Mouse (Mus musculus) mouse trophoblast stem cell (cell line): ENCODE results near the gene Phtf2.

ENCODE experiments used
- in situ Hi-C, 2 experiments: fragments of 300-500 bp; cut with MseI, MboI; formaldehyde crosslinking; loops; 2 replicates in 1 of 2; 3 replicates in 1 of 2; pipeline ENCODE4 v1.15.1; 2025

The Phtf2 gene

DNA sequence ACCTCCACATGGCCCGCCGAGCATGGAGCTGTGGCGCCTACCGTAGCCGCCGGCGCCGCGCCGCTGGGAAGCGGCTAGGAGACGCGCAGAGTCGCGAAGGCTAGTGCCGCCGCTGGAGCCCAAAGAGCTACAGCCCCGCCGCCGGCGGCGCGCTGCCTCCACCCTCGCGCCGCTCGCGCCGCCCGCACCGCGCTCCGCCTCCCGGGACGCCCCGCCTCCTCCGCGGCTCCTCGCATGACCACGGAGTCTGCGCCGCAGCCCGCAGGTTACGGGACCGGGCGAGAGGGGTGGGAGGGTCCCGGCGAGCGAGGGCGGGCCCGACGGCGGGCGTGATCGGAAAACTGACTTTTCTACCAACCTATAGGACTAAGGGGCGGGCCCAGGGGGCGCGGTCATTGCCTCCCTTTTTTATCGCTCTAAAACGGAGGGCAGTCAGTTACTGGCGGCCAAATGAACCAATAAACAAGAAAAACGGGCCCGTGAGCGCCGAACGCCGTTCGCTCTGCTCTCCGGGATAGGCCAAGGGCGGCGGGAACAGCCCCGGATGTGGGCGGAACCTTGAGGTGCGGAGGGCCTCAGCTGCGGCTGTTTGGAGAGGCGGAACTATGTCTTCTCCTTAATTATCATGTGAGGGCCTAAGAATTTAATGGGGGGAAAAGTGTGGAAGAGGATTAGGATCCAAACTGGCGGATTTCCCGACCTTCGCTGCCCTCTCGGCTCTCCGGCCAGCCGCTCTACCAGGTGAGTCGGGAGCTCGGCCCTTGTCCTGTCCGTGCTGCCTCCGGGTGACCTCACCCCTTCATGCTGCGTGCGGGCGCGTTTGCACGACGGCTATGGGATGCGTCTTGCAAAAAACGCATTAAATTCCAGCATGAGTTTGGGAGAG lies at the start of gene Phtf2, which contains the start of gene Tmem60:
Gene Phtf2, minus strand, starts transcription at position 210 of the 886 bp plus-strand sequence.
Gene Tmem60, plus strand, starts transcription at position 277 of the 886 bp plus-strand sequence.
- in situ Hi-C loops = no loop called here

DNA sequence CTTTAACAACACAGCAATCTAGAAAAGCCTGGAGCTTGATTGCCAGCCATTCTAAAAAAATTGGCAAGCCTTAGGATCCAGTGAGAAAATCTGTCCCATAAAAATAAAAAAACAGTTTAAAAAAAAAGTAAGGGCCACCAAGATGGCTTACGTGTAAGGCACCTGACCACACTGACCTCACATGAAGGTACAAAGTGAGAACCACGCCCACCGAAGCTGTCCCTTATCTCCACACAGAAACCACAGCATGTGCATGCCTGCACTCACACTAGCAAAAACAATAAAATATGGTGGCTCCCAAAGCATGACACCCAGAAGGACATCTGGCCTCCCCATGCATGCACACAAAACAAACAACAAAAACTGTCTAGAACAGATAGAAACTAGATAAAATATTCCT lies 49.4 kb upstream of the Phtf2 start:
- in situ Hi-C loops = no loop called here

DNA sequence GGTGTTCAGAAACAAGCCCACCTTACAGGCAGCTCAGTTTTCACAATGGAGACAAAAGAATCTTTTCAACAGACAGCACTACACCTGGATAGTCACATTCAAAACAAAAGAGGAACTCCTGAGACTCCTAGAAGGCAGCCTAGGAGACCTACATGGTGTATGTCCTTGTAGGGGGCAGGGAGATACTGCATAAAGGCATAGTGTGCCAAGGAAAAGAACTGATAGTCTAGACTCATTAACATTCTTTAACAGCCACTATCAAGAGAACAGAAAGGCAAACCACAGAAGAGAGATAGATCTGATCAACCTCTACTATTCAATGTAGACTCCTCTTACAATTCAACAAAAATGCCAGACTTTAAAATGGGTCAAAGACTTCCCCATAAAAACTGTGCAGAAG lies 48.5 kb upstream of the Phtf2 start:
- in situ Hi-C loops = no loop called here

DNA sequence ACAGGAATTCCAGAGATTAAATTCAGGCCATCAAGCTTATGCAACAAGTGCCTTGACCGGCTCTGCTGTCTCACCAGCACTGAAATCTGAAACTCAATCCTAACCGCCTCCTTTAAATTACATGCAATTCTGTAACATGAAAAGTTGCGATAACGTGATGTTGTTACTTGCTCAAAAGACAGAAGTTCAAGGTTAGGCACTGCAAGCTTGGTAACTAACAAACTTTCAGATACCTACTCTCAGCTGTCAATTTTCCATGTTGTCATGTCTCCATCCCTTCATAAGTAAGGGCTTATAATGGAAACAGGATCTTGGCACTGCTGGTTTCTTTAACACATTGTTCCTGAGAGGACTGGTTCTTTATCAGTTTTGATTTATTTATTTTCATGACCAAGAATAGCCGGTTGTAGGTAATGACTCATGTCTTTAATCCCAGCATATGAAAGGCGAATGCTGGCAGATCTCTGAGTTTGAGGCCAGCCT lies 47.8 kb upstream of the Phtf2 start:
- in situ Hi-C loops = no loop called here

DNA sequence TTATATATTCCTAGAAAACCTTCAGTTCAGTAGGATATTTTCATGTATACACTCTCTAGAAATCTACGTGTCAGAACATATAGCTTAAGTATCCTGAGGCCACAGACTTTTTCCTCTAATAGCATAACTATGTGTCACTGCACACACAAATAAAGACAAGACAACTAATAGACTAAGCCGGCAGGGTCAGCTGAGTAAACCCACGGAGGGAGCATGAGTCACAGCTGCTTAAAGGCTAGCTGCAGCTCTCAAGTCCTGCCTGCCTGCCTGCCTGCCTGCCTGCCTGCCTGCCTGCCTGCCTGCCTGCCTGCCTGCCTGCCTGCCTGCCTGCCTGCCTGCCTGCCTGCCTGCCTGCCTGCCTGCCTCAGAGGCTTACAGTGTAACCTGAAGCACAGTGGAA lies 43.5 kb upstream of the Phtf2 start:
- in situ Hi-C loops = no loop called here

DNA sequence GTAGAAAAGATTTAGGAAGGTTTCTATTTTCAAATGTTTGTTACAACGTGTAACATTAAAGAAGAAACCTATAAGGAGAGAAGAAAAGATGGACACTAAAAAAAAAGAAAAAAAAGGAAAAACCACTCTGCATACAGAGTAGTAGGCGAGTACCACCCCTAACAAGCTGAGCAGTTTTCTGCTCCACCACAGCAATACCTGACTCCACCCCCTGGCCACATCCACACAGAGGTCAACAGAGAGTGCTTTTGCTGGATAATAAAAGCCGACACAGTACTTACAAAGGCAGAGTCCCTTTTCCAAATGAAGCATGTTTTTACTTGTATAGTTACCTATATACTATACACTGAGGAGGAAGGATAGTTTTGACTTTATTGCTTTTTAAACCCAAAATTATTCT lies 42.7 kb upstream of the Phtf2 start:
- in situ Hi-C loops = no loop called here

DNA sequence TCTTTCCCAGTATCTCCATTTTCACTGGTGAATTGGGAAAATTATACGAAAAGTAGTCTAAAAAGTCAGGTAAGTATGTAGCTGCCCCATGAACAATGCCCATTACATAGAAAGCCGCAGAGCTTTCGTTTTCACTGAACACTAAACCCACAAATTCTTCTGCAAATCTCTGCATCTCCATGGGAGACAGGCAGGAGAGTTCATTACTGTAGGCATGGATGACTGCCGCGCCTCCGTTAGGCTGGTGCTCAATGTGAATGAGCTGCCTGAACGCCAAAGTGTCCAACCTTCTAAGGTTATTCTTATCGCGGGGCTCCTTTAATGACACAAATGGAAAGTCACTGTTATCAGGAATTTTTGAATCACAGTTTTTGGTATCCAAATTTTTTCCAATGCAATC lies 37.6 kb upstream of the Phtf2 start:
- in situ Hi-C loops = loop anchor here in 1 of 2 experiments (10.0 kb wide), 1 partner anchor 45 kb away; no protein-coding TSS in a partner anchor

DNA sequence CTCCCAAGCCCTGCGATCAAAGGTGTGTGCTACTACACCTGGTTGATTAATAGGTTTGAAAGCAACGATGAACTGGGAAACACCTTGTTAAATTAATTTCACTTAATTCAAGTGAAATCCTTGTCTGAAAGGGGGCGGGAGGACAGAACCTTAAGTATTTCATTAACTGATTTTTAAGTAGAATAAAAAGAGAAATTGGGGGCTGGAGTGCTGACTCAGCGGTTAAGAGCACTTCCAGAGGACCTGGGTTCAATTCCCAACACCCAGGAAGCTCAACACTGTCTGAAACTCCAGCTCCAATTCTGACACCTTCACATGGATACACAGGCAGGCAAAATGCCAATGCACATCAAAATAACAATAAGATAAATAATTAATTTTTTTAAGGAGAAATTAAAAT lies 37.0 kb upstream of the Phtf2 start:
- in situ Hi-C loops = loop anchor here in 1 of 2 experiments (10.0 kb wide), 1 partner anchor 46 kb away; no protein-coding TSS in a partner anchor

DNA sequence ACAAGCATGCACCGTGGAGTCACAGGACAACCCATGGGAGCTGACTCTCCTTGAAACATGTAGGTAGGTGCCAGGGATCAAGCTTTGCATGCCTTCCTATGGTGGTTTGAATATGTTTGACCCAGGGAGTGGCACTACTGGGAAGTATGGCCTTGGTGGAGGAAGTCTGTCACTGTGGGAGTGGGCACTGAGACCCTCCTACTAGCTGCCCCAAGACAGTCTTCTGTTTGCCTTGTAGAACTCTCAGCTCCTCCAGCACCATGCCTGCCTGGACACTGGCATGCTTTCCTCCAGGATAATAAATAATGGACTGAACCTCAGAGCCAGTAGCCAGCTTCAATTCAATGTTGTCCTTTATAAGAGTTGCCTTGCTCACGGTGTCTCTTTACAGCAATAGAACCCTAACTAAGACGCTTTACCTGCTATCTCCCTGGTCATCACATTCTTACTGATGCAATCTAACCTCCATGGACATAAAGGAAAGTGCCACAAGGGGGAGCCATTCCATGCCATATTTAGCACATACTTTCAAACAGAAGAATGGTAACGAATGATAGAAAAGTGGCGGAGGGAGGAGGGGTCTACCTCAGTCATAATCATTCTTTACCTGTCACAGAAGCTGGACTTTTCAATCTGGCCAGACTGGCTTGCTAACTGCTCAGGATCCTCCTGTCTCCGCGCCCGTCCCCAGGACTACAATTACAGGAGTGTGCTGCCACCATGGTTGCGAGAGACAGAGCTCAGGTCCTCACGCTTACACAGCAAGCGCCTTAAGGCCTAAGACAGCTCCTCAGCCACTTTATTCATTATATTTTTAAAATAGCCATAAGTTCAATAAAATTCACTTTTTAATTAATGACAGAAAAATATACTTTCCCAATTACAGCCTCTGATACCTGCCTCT lies 31.7 kb upstream of the Phtf2 start:
- in situ Hi-C loops = loop anchor here in 1 of 2 experiments (10.0 kb wide), 1 partner anchor 51 kb away; no protein-coding TSS in a partner anchor

DNA sequence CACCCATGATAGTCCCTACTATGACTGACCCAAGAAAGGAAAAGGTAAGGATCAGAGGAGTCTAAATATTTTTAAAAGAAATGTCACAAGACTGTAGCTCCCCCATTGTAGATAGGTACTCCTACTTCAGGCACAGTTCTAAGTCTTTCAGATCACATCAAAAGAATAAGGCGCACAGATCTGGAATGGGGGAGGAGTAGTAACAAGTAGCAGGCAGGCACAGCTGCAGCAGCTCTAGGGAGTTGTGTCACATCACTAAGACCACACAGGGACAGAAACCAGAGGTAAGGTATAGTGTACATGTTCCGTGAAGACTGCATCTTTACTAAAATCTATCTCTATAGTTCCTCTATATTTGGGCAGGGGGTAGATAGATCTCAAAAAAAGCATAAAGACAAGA lies 29.8 kb upstream of the Phtf2 start:
- in situ Hi-C loops = loop anchor here in 1 of 2 experiments (10.0 kb wide), 1 partner anchor 53 kb away; no protein-coding TSS in a partner anchor

DNA sequence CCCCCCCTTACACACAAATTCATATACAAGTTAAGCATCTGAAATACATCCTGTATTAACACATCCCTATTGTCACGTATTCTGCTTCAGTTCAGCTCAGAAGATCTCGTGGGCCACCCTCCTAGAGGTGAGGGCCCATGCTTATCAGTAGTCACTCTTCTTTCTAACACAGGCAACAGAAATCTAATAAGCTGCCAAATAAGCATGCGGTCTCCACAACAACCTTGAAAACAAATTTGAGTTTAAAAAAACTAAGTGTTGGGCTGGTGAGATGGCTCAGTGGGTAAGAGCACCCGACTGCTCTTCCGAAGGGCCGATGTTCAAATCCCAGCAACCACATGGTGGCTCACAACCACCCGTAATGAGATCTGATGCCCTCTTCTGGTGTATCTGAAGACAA lies 24.3 kb upstream of the Phtf2 start:
- in situ Hi-C loops = no loop called here

DNA sequence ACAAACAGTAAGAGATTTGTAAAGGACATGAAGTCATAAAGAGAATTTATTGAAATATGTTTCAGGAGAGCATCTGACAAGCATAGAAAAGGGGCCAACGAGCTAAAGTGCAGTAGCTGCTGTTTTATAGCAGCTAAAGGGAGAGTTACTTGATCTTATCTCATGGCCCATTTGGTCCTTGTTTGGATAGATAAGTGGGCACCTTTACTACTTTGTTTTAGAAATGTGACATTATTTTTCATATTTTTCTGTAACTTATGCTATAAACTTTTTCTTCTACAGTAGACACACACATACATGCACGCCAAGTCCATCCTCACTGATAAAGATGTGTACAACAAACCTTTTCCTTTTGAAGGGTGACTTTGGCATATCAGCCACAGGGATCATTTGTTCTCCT lies 23.5 kb upstream of the Phtf2 start:
- in situ Hi-C loops = no loop called here

DNA sequence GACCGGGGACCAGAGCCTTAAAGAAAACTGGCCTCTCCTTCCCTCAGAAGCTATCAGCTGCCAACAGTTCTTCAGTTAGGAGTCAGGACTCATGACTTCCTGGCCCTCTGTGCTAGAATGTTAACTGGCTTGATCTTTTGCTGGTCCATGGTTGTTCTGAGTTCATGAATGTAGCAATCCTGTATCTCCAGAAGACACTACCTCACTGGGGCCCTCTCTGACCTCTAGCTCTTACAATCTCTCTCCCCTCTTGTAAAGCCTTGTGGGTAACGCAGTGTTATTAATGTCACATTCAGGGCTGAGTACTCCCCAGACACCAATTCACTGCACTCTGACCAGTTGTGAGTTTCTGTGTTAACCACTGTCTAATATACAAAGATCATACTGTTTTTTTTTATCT lies 22.7 kb upstream of the Phtf2 start:
- in situ Hi-C loops = no loop called here

DNA sequence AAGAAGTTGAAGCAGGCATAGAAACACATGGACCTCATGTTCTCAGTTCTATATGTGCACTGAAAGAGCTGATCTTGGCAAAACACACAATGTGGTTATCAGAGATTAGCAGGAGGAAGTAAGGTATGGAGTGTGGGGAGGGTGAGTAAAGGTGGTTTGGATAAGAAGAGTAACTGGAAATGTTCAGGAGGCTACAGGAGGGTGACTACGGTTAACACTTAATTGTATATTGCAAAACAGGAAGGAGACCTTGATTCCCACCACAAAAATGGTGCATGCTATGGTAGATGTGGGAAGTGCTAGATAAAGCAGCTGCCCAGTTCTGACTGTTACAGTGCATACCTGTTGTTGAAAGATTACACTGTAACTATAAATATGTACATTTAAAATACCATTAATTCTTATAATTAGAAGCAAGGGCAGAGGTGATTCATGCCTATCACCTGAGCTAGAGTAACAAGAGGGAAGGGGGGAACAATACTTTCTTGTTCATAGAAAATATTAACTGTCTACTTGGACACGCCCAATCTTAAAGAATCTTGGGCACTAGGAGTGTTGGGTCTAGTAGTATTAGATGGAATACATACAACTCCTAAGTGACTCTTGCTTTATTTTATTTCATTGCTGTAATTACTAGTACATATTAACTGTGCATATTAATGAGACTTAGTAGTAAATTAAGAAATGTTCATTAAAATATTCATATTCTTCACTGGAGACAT lies 15.7 kb upstream of the Phtf2 start:
- in situ Hi-C loops = no loop called here

DNA sequence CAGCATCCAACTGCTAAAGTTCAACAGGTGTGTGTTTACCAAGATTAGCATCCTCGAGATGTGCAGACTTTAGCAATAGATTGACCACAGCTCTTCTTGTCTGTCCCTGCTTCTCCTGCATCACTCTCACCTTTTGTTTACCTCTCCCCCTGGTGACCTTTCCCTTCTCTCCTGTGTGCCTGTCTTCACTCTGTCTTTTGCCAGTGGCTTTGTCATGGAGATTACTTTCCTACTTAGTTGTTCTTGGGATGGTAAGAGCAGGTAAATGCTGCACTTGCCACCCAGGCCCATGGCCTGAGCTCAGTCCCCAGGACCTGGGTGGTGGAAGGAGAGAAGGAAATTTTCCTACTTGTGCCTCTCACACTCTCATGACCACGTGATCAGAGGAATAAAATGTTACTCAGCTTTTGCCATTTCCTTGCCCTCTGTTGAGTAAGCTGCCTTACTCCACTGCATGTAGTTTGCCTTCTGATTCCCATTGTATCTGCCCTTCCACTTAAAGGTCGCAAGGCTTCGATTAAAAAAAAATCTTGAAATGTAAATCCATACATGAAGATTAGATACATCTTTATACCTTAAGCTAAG lies 2.2 kb upstream of the Phtf2 start:
- in situ Hi-C loops = no loop called here

DNA sequence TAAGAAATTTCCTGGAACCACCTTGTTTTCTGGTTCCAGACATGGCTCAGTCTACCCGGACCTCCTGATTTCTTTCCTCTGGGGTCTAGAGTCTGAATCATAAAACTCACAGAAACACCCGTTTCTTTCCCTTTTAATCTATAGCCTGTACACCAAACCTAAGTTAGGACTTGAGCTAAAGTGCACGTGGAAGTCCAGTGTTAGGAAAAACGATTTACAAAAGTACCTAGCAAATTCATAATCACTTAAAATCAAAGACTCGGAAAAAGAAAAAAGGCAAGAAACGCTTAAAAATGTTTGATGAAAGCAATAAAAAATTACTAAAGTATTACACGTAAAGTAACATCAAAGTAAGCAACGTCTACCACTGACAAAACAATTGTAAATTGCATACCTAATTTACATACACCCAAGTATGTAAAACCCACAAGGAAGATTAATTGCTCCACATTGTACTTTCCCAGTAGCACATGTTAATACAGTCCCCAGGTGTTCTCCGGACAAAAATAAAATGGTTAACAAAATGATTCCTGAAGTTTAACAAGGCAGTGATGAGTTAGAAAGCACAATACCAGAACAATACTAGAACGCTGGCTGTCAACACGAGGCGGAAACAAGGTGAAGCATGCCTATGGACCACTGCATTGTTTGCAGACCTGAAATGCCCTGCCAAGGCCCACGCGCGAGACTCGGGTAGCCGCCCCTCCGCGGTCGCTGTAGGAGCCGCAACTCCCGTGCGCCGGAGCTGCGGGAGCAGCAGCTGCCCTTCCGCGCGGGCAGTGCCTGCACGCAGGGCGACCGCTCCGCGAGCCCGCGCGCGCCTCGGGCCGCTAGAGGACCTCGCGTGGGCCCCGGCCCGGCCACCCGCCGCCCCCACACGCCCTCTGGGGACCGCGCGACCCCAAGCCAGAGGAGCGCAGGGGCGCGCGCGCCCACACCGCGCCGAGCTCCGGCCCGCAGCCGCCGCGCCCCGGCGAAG lies 838 bp downstream of the Phtf2 start:
- in situ Hi-C loops = no loop called here

DNA sequence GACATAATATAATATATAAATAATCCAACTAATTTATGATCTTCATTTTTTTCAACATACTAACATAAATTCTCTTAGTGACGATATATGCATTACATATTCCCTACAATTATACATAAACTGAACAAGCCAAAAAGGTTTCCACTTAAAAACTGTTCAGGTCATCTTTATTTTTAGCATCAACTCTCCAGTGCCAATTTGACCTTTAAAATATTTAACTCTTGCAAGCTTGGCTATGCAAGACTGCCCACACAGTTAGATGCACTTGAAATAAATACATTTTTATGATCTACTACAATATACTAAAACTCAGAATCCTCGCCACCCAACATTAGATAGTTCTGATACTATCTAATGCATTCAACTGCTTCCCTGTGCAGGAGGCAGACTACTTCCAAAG lies 1.5 kb downstream of the Phtf2 start:
- in situ Hi-C loops = no loop called here

DNA sequence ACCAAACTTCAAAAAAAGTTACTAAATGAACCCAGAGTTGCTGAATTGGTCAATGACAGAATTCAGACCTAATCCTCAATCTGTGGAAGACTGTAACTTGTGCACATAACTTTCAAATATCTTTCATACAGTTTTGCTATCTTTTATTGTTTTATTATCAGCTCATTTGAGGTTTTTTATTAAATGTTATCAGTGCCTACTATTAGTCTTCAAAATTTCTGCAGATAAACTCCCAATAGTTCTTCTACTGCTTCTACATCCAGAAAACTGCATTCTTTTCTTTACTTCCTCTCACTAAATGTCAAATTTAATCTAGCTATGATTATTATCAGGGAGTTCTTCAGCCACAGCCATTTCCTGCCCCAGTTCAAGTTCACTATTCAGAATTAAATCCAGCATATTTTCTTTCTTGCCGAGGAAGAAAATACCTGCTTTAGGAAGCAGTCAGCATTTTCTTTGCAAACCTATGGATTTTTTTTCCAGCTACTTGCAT lies 4.9 kb downstream of the Phtf2 start:
- in situ Hi-C loops = no loop called here

DNA sequence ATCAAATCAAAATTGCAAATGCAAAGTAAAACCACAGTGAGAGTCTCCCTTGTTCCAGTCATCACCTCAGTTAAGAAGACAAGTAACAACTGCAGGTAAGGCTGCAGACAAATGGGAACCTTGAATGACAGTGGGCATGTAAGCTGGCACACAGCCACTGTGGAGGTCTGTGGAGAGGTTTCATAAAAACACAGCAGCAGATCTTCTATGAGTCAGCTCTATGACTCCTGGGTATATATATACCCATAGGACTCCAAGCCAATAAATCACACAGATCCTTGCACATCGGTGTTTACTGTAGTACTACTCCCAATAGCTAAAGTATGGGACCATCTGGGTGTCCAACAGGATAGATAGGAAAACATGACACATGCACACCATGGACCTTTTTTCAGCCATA lies 8.8 kb downstream of the Phtf2 start:
- in situ Hi-C loops = no loop called here
